Mouse (Mus musculus) neural tube, embryonic 14.5 days (tissue): Measurements from ENCODE around the gene Ggt6. TPM values are rescaled to one million over a fixed set of nuclear protein-coding genes. Genes with fewer than 3 reads are reported as not detected.

Experiments
- ATAC-seq: fragments of 200-750 bp; cut with Nextera tagmentation; 2 replicates; pipeline ENCODE4 v1.8.0; 2017; ENCODE audit warnings: low read depth, mild to moderate bottlenecking, moderate TSS enrichment, moderate library complexity
- H3K27ac ChIP-seq: fragments of 300-500 bp; sonication (generic); 2 replicates; pipeline ENCODE4 v1.5.1; 2014; ENCODE audit warnings: low read depth, mild to moderate bottlenecking, control low read depth, low read length, moderate library complexity, mixed read lengths
- H3K27me3 ChIP-seq: fragments of 300-500 bp; sonication (generic); 2 replicates; pipeline ENCODE4 v1.6.1; 2014; ENCODE audit warnings: low read length; ENCODE audit not compliant: control insufficient read depth, insufficient read depth
- H3K36me3 ChIP-seq: fragments of 300-500 bp; sonication (generic); 2 replicates; pipeline ENCODE4 v1.6.1; 2014; ENCODE audit warnings: low read length, mixed read lengths; ENCODE audit not compliant: control insufficient read depth, insufficient read depth
- H3K4me1 ChIP-seq: fragments of 300-500 bp; sonication (generic); 2 replicates; pipeline ENCODE4 v1.6.1; 2014; ENCODE audit warnings: low read length; ENCODE audit not compliant: control insufficient read depth, insufficient read depth
- H3K4me2 ChIP-seq: fragments of 300-500 bp; sonication (generic); 2 replicates; pipeline ENCODE4 v1.6.1; 2014; ENCODE audit warnings: mild to moderate bottlenecking, low read depth, low read length, control low read depth
- H3K4me3 ChIP-seq: fragments of 300-500 bp; sonication (generic); 2 replicates; pipeline ENCODE4 v1.5.1; 2014; ENCODE audit warnings: low read depth, low read length, control low read depth, mixed read lengths
- H3K9ac ChIP-seq: fragments of 300-500 bp; sonication (generic); replicated peaks from 2 replicates; pipeline ENCODE4 v1.6.1; 2014; ENCODE audit warnings: low read depth, mild to moderate bottlenecking, control low read depth, low read length, mixed read lengths
- H3K9me3 ChIP-seq: fragments of 300-500 bp; sonication (generic); 2 replicates; pipeline ENCODE4 v1.6.1; 2016; ENCODE audit warnings: low read length; ENCODE audit not compliant: control insufficient read depth
- WGBS: fragments of 180-500 bp; shearing (Covaris S2); extraction: QIAGEN DNeasy Blood & Tissue Kit; methylation state at CpG from one replicate; pipeline ENCODE4 v1.1.7; 2014; 5-methylcytosine and 5-hydroxymethylcytosine counted together
- polyA plus RNA-seq: library from polyadenylated mRNA; unstranded; fragments of >200 nt; fragmentation: Nextera tagmentation; extraction: Ambion mirVana; gene quantifications from 2 replicates; pipeline ENCODE4 v1.2.1, GENCODE M21; 2014

Ggt6 gene
- polyA plus RNA-seq, 1 experiment from 2014 or later = not detected

DNA sequence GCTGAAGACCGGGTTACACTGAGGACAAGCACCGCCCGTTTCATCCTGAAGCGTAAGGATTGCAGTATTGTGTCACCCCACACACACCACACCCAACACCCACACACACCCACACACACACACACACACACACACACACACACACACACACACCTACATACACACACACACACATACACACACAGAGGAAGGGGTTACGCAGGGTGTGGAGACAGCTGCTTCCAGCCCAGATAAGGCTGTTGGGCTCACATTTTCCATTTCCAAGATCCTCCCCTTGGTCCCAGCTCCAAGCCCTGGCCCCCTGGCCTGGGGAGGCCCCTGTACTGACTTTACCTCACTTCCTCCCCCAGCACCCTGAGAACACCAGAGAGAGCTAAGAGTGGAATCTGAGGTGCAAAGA lies 18.7 kb upstream of the Ggt6 start:
- WGBS = 86% methylated on average over 5 of the region's 5 CpGs
- Histone ChIP-seq H3K4me3 (no peak overlapping the region), H3K9ac (no peak overlapping the region), H3K36me3 (no peaks in the 10 kb centered on the region), H3K4me1 (peaks cover 1% of the 10 kb centered on the region; the same call in 1 of the 2 replicates), H3K27me3 (no peaks in the 10 kb centered on the region), H3K4me2 (no peak overlapping the region), H3K9me3 (no peaks in the 10 kb centered on the region), H3K27ac (no peak overlapping the region)
- no peak for ATAC-seq

DNA sequence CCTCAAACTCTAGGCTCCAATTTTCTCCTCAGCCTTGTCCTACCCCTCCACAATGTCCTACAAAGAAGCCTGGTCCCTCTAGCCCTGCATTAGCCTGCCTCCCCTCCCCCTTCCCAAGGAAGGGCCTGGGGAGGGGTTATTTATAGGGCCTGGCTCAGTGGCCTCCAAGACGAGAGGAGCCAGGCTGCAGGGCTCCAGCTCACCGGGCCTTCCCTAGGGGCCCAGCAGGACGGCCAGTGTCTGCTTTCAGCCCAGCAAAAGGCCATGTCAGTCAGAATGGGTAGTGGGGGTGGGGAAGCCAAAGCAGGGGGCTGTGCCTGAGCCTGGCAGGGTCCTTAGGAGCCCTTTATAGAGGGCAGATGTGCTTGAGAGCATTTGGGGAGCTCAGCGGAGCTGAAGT lies 17.9 kb upstream of the Ggt6 start:
- Histone ChIP-seq H3K27me3 (no peaks in the 10 kb centered on the region), H3K27ac (no peak overlapping the region), H3K4me3 (no peak overlapping the region), H3K4me2 (no peak overlapping the region), H3K4me1 (no peaks in the 10 kb centered on the region), H3K36me3 (no peaks in the 10 kb centered on the region), H3K9ac (no peak overlapping the region), H3K9me3 (no peaks in the 10 kb centered on the region)
- 9% methylated on average over 4 of the region's 4 CpGs for WGBS
- no peak for ATAC-seq

DNA sequence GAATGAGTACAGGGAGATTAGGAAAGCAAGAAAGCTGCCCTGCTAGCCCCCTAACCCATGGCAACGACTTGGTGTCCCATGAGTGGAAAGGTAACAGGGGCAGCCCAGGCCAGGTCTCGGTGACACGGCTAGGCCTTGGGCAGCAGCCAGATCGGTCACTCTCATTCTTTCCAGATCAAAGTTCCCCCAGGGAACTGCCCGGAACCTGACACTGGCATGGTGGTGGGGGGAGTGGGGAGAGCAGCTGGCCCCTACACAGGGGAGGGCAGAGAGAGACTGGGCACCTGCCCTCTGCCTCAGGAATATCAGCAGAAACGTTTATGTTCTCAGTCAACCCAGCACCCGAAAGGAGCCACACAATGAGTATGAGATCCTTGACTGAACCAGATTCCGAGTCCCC lies 17.1 kb upstream of the Ggt6 start:
- Histone ChIP-seq H3K9ac (no peak overlapping the region), H3K27ac (no peak overlapping the region), H3K4me2 (no peak overlapping the region), H3K4me3 (no peak overlapping the region), H3K4me1 (no peaks in the 10 kb centered on the region), H3K36me3 (no peaks in the 10 kb centered on the region), H3K27me3 (no peaks in the 10 kb centered on the region), H3K9me3 (no peaks in the 10 kb centered on the region)
- ATAC-seq = no peak
- 42% methylated on average over 8 of the region's 8 CpGs for WGBS

DNA sequence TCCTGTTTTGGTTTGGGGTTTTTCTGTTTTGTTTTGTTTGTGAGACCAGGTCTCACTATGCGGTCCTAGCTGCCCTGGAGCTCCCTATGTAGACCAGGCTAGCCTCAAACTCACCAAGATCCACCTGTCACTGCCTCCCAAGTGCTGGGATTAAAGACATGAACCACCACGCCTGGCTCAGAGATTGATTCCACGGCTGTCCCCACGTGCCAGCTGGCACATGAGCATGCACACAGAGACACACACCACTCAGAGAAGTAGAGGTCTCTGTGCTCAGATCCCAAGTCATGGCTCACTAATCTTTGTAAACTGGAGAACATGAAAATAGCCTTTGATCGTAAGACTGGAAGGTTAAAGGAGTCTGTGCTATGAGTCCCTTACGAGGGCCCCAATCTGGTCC lies 16.3 kb upstream of the Ggt6 start:
- WGBS = 88% methylated on average over 6 of the region's 6 CpGs
- no peaks in the 10 kb centered on the region for H3K27me3 ChIP-seq
- no peaks in the 10 kb centered on the region for H3K4me1 ChIP-seq
- no peak overlapping the region for H3K9ac ChIP-seq
- no peak overlapping the region for H3K27ac ChIP-seq
- no peaks in the 10 kb centered on the region for H3K36me3 ChIP-seq
- no peak overlapping the region for H3K4me2 ChIP-seq
- no peak overlapping the region for H3K4me3 ChIP-seq
- ATAC-seq = no peak
- H3K9me3 ChIP-seq = no peaks in the 10 kb centered on the region

DNA sequence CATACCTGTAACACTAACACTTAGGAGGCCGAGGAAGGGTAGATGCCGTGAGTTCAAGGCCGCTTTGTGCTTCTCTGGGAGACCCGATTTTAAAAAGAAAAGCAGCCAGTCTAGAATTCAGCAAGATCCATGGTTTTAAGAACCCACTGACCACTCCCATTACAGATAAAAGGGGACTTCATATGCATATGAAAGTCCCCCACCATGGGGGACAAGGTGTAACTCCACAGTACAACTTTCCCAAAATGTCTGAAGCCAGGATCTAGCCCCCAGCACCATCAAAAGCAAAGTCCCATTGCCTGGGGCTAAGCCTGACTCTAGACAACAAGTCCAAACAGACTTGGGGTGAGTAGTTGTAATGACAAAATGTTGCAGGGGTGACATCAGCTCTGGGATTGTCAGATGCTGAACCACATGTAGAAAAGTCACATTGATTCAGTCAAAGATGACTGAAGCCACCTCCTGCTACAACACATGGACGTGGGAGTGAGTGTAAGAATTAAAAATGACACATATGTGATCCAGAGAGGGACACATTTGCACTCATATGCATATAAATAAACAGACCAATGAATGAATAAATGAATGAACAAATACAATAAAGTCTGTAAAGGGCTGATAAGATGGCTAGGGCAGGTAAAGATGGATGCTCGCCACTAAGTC lies 14.7 kb upstream of the Ggt6 start:
- ATAC-seq = no peak
- Histone ChIP-seq H3K27me3 (no peaks in the 10 kb centered on the region), H3K4me3 (no peak overlapping the region), H3K4me2 (no peak overlapping the region), H3K36me3 (no peaks in the 10 kb centered on the region), H3K27ac (no peak overlapping the region), H3K4me1 (no peaks in the 10 kb centered on the region), H3K9ac (no peak overlapping the region), H3K9me3 (no peaks in the 10 kb centered on the region)
- 84% methylated on average over 6 of the region's 6 CpGs for WGBS

DNA sequence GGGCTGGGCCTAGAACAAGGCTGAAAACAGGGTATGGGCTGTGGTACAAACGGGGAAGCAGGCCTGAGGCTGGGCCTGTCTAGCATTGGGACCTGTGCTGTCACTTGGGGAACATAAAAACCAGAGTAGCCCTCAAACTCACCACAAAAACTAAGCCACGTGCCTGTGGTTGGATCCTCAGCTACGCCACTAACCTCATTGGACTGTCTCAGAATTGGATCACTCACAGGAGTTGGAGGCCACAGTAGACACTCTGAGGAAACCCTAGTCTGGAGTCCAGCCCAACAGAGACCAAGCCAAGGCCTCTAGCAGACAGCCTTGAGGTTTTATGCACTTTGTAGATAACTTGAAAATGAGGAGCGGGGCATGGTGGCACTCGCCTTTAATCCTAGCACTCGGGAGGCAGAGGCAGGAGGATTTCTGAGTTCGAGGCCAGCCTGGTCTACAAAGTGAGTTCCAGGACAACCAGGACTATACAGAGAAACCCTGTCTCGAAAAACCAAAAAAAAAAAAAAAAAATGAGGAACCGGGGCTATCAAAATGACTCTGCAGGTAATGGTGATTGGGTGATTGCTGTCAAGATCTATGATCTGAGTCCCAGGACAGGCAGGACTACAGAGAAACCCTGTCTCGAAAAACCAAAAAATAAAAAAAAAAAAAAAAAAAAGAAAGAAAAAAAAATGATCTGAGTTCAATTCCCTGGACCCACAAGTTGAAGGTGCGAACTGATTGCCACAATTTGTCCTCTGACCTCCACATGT lies 13.6 kb upstream of the Ggt6 start:
- 91% methylated on average over 11 of the region's 11 CpGs for WGBS
- Histone ChIP-seq H3K36me3 (no peaks in the 10 kb centered on the region), H3K27me3 (no peaks in the 10 kb centered on the region), H3K9me3 (no peaks in the 10 kb centered on the region), H3K9ac (no peak overlapping the region), H3K4me1 (no peaks in the 10 kb centered on the region), H3K4me3 (no peak overlapping the region), H3K4me2 (no peak overlapping the region), H3K27ac (no peak overlapping the region)
- no peak for ATAC-seq

DNA sequence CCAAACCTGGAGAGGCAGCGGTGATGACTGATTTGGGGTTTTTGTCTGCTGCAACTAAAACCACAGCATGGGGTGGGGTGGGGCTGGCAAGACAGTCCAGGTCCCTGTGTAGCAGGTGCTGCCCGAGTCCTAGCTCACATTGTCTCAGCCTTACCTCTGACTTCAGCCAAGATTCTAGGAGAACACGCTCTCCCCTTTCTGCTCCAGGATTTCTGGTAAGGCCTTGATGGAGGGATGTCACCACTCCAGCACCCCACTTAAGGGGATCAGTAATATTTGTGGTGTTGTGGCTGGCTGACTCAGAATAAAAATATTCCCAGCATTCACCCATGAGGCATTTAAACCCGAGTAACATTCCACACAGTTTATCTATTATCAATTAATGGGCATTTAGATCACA lies 11.6 kb upstream of the Ggt6 start:
- 86% methylated on average over 4 of the region's 4 CpGs for WGBS
- ATAC-seq = no peak

DNA sequence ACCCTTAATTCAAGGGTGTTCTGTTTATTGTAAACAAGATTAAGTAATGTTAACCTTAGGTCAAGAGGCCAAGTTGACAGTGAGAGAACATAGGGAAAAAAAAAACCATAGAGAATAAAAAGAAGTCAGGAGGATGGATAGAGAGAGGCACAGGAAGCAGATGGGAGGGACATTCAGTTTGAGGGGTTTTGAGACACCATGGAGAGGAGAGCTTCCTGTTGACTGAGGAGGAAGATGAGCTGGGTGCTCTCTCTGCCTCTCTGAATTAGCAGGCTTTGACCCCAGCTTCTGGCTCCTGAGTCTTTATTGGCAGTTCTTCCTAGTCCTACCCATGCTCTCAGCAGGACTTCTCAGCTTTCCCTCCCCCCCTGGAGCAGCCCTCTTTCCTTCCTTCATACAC lies 10.1 kb upstream of the Ggt6 start:
- no peaks in the 10 kb centered on the region for H3K9me3 ChIP-seq
- no peak overlapping the region for H3K9ac ChIP-seq
- no peak for ATAC-seq
- H3K36me3 ChIP-seq = no peaks in the 10 kb centered on the region
- no peak overlapping the region for H3K4me2 ChIP-seq
- no peak overlapping the region for H3K4me3 ChIP-seq
- H3K27me3 ChIP-seq = no peaks in the 10 kb centered on the region
- no peaks in the 10 kb centered on the region for H3K4me1 ChIP-seq
- no peak overlapping the region for H3K27ac ChIP-seq

More for the DNA sequence above, 11.6 kb upstream of the Ggt6 start:
- no peaks in the 10 kb centered on the region for H3K9me3 ChIP-seq
- no peaks in the 10 kb centered on the region for H3K4me1 ChIP-seq
- no peak overlapping the region for H3K4me3 ChIP-seq
- no peak overlapping the region for H3K4me2 ChIP-seq
- no peak overlapping the region for H3K9ac ChIP-seq
- H3K27ac ChIP-seq = no peak overlapping the region
- H3K36me3 ChIP-seq = no peaks in the 10 kb centered on the region
- no peaks in the 10 kb centered on the region for H3K27me3 ChIP-seq

DNA sequence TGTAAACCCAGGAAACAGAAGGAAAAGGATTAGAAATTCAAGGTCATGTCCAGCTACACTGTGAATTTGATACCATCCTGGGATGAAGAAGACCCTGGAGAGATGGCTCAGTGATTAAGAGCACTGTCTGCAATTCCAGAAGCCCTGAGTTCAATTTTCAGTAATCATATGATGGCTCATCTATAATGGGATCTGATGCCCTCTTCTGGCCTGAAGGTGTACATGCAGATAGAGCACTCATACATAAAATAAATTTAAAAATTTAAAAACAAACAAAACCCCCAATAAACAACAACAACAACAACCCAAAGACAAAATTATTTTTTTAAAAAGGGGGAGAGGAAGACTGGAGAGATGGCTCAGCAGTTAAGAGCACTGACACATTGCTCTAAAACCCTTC lies 8.4 kb upstream of the Ggt6 start:
- H3K9me3 ChIP-seq = no peaks in the 10 kb centered on the region
- ATAC-seq = no peak

More for the DNA sequence above, 8.4 kb upstream of the Ggt6 start:
- Histone ChIP-seq H3K4me2 (no peak overlapping the region), H3K36me3 (no peaks in the 10 kb centered on the region), H3K4me1 (no peaks in the 10 kb centered on the region), H3K9ac (no peak overlapping the region), H3K4me3 (no peak overlapping the region), H3K27ac (no peak overlapping the region), H3K27me3 (no peaks in the 10 kb centered on the region)
